Mouse (Mus musculus) B cell, adult 2 months (primary cell): ENCODE measurements at regions not wholly inside any gene's neighbourhood (a gene's known extent, or its start where the extent isn't known, plus 50 kb on each side); places are given as distances from the start of the nearest gene placed in this dataset.

Source experiments
- DNase-seq, 2 experiments: peaks; one replicate each; pipeline ENCODE4 v3.0.0; 2022

GRCm38 (mm10) chr6:66255378-66255777 is 279.8 kb upstream of the Mad2l1 start:
- no peak for DNase-seq

DNA sequence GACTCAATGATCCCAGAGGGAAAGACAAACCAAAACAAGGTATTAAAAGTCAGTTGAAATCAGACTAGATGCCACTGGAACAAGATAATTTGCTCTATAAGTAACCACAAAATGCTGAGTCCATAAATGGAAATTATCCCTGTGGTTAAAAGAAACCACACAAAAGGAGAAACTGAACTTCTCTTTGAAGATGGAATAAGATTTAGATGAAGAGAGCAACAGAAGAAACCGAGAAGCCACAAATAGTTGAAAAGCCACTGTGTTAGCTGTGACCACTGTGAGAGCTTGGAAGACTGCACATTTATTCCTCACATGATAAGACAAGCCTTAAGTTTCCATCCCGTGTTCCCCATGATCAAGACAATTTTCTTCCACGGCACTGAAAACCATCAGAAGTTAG is 271.8 kb upstream of the Mad2l1 start:
- DNase-seq, result no peak

- no peak for DNase-seq
Measured at GRCm38 (mm10) chr6:66263918-66264317, 271.3 kb upstream of the Mad2l1 start.

DNA sequence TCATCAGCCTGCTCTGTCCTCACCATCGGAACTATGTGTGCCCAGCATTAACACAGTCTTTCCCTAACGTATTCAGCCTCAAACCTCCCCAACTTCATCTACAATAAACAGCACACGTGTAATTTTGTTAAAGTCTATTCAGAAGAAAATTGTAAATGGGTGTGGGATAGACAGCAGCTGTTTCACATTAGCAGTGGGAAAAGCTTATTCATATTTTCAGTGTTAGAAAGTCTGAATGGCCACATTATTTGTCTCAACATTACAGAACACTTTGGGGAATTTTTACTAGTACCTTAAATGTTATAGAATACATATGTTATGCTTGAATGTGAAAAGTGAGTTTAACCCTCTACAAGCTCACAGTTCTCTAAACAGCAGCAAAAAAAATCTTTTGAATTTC is 266.8 kb upstream of the Mad2l1 start:
- no peak for DNase-seq

DNA sequence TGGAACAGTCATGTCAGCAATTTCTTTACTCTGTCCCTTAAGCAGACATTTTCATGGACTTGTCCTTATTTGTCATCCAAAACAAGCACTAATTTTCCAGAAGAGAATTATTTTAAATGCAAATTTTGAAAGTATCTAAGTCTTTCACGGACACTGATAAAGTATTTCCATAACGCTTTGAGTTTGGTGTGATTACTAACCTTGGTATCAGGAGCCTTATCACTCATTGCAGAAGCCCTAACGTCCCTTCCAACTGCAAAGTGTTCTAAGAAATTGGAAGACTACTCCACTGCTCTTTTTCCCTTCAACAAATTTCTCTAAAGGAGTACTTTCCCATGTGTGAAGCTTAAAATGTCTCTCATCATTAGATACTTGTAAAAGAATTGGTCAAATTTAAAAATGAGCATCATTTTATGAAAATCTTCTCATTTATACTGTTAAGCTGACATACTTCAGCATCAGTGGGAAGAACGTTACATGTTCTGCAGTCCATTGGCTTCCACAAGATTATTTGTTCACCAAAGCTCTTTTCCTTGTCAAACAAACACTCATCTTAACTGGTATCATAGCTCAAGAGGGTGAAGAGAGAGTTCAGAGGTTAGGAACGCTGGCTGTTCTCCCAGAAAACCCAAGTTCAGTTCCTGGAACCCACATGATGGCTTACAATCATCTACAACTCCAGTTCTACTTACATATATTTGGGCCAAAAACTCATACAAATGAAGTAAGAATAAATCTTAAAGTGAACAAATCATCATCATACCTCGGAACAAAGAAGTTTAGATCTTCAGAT is 263.6 kb upstream of the Mad2l1 start:
- no peak for DNase-seq

- DNase-seq, result no peak
Measured at GRCm38 (mm10) chr6:66272216-66272615, 263.0 kb upstream of the Mad2l1 start.

DNA sequence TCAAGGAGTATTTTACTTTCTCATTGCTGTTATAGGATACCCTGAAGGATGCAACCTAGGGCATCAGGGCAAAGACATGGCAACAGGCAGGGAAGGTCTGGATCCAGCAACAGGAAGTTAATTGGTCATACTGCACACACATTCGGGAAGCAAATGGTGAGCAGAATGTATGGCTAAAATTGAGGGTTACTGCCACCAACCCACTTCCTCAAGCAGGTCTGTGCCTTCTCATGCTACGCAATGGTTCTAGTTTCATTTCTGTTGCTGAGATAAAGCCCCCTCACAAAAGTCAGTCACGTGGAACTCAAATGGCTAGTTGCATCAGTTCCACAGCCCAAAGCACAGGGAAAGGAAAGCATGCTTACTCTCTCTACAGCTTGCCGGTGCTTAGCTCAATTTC is 260.5 kb upstream of the Mad2l1 start:
- DNase-seq, result no peak

GRCm38 (mm10) chr6:66280701-66281100 is 254.5 kb upstream of the Mad2l1 start:
- no peak for DNase-seq

DNA sequence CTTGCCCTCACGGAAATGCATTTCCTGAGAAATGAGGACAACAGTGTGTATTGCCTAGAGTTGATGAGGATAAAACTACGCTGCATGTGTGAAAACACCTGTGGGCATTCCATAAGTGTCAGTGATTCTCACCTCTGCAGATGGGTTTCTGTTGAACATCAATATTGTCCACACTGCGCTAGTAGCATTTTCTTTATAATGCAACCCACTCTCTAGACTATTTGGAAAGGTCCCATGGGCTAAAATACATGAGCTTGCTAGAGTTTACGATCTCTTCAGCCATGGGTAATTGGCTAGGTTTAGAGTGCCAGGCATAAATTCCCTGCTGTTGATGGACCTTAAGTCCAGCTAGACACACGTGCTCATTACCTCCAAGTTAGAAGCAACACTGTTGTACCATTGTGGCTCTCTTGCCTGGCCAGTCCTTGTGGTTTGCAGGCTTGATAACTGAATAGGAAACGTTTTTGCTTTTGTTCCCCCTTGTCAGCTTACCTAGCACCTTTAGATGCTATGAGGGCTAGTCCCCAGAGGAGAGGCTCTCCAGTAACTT is 252.5 kb upstream of the Mad2l1 start:
- DNase-seq, result no peak

DNA sequence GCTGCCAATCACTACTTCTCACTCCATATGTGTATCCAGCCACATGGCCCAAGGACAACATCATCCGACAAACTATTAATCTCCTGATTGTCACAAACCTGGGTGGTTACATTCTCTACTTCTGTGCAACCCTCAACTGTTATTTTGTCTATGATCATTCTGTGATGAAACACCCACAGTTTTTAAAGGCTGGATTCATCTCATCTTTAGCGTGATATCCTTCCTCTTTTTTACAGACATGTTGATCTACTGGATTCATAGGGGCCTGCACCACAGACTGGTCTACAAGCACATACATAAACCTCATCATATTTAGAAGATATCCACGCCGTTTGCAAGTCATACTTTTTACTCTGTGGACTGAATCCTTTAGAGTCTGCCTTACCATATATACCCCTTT is 251.7 kb upstream of the Mad2l1 start:
- no peak for DNase-seq

DNA sequence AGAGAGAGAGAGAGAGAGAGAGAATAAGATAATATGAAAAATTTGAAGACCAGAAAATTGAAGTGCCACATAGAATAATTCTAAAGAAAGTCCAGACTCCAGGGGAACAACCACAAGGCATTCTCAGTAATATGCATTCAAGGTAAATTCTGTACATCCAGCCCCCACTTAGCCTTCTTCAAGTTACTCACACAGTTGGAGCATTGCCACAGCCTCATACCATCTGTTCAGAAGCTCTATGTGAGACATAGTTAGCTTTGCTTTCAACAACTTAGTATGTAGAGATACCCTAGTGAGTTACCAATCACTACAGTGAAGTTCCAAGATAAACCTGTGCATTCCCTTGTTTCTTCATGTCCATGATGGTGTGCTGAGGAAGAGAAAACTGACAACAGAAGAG is 247.6 kb upstream of the Mad2l1 start:
- DNase-seq, result no peak

DNA sequence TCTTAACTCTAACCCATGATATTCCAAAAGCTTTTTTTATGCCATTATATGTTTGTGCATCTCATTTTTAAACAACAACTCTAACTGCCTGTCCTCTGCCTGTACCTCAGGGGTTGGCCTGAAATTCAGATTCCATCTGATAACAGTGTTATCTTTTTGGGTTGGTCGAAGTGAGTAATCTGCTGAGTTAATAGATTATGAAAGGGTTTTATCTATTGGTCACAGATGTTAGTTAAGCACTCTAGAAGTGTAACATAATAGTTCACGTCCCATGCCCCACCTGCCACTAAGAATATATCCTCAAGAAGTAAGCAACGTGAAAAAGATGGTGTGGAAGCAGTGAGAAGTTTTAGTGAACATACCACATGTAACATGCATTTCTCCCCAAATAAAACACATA is 246.0 kb upstream of the Mad2l1 start:
- DNase-seq, result no peak

GRCm38 (mm10) chr6:66291576-66291975 is 243.6 kb upstream of the Mad2l1 start:
- DNase-seq, result no peak

- no peak for DNase-seq
Measured at GRCm38 (mm10) chr6:66298056-66298455, 237.1 kb upstream of the Mad2l1 start.

- DNase-seq, result no peak
Measured at GRCm38 (mm10) chr6:66300189-66300588, 235.0 kb upstream of the Mad2l1 start.

DNA sequence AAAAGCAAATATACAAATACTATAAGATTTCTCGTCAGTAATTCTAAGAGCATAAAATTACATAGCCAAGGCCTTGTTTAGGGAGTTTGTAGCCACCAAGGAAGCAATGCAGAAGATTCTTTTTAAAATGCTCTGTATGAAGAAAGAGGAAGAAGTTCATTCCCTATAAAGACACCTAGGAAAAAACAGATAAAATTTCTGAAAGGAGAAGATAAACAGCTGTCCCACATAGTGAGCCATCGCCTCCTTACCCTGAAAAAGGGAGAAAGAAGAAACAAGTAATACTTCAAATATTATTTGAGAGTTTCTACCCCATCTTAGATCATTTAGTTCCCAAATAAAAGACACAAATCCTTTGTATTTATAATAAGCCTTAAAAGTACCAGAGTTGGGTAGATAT is 190.3 kb upstream of the Mad2l1 start:
- no peak for DNase-seq

GRCm38 (mm10) chr6:66347356-66347755 is 187.8 kb upstream of the Mad2l1 start:
- DNase-seq, result no peak

GRCm38 (mm10) chr6:66361130-66361529 is 174.1 kb upstream of the Mad2l1 start:
- DNase-seq, result no peak

GRCm38 (mm10) chr6:66367263-66367662 is 167.9 kb upstream of the Mad2l1 start:
- DNase-seq, result no peak

DNA sequence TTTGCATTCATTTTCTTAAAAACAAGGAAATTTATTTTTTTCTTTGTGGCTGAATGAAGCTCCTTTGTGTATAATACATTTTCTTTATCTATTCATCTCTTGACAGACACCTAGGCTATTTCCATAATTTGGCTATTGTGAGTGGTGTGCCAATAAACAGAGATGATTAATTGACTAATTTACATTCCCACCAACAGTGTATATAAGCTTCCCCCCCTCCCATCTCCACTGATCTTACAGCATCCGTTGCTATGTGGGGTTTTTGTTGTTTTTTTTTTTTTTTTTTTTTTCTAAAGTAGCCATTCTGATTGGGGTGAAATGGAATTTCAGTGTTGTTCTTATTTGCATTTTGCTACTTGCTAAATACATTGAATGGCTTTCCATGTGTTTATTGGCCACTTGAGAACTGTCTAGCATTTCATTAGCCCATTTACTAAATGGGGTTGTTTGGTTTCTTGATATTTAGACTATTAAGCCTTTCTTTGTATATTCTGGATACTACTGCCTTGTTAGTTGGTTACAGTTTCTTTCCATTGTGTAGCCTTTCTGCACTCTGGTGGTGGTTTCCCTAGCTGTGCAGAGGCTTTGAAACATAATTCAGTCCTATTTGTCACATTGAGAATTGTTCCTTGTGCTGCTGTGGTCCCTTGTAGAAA is 153.8 kb upstream of the Mad2l1 start:
- no peak for DNase-seq

GRCm38 (mm10) chr6:66382347-66383010 is 152.7 kb upstream of the Mad2l1 start:
- no peak for DNase-seq

GRCm38 (mm10) chr6:66395147-66395546 is 140.0 kb upstream of the Mad2l1 start:
- DNase-seq, result no peak

DNA sequence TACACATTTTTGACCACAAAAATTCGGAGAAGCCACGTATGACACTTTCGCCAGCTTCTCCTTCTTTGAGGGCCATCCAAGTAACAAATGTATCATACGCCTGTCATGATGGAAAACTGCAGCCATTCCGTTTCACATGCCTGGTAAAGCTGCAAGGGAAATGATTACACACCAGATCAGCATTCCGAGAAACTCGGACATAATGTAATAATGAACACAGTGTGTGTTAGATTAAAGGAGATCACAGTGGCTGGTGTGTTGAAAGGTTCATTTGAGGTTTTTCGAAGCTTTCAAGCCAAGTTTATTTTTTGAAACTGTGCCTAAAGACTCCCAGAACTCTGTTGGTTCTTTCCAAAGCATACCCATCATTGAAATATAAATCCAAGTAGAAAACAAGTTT is 137.8 kb upstream of the Mad2l1 start:
- no peak for DNase-seq

DNA sequence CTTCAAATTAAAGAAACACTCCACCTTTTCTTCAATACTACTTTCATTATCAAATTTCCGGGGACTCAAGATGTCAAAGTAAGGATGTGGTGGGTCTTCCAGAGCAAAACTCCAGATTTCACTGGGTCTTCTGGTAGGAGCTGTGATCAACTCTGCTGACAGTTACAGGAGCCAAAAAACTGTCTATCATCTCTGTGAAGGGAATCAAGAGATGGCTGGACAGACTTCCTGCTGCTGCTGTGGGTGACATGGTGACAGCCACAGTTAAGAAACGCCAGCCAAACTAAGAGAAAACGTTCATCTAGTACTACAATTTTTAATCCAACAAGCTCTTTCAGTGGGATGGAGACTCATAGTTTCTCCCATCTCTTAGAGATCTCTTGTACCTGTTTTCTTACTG is 136.5 kb upstream of the Mad2l1 start:
- no peak for DNase-seq
